Mouse (Mus musculus) layer of hippocampus, postnatal 36 days (tissue): ENCODE results near the gene Lamtor5. TPM values are rescaled to one million over a fixed set of nuclear protein-coding genes. Genes with fewer than 3 reads are reported as not detected.

Experiments
- total RNA-seq, 2 experiments: library from RNA; stranded (reverse); gene quantifications; 2 replicates each; pipeline ENCODE4 v1.2.3; 2021

Gene Lamtor5
- total RNA-seq, 2 experiments from 2014 or later, result 64.0 to 79.4 TPM

Other genes with a start within 250 kb of the Lamtor5 start
- 10 to 100 TPM; 20.3 to 21.8 TPM for gene Kcna3, start 242.7 kb upstream of the Lamtor5 start, total RNA-seq
- gene Kcna2, start 177.7 kb upstream of the Lamtor5 start, total RNA-seq, result 10 to 100 TPM; 91.3 to 91.6 TPM
- not detected for gene Kcna10, start 95.8 kb upstream of the Lamtor5 start, total RNA-seq
- gene Cym, start 57.1 kb upstream of the Lamtor5 start, total RNA-seq, result under 1 TPM in 1 of 2 experiments, not detected in 1; 0.30 TPM
- not detected for gene A630076J17Rik, start 48.2 kb upstream of the Lamtor5 start, total RNA-seq
- gene Prok1, start 39.2 kb upstream of the Lamtor5 start, total RNA-seq, result not detected
- 1 to 10 TPM in 1 of 2 experiments, under 1 TPM in 1; 0.86 to 1.1 TPM for gene Slc16a4, start 12.4 kb downstream of the Lamtor5 start, total RNA-seq
- 10 to 100 TPM; 25.9 to 28.0 TPM for gene Rbm15, start 54.8 kb downstream of the Lamtor5 start, total RNA-seq
- 10 to 100 TPM; 55.5 to 60.2 TPM for gene Kcnc4, start 180.7 kb downstream of the Lamtor5 start, total RNA-seq
- 100 to 1,000 TPM; 286 to 289 TPM for gene Slc6a17, start 239.2 kb downstream of the Lamtor5 start, total RNA-seq